Mouse (Mus musculus): Measurements from ENCODE around the gene Tktl2. TPM values are rescaled to one million over a fixed set of nuclear protein-coding genes. Genes with fewer than 3 reads are reported as not detected.

Tktl2 gene
- not detected in 2 replicates for polyA plus RNA-seq (2015; fragmentation: Nextera tagmentation; extraction: Ambion mirVana)

GRCm38 (mm10) chr8:66511537-66511936 lies at the start of gene Tktl2:
TSS of gene Tktl2 (plus strand) at chr8:66511756.
- no peak for DNase-seq (ENCODE audit: low spot score)

GRCm38 (mm10) chr8:66469821-66470220 lies 41.7 kb upstream of the Tktl2 start:
- no peak for DNase-seq (ENCODE audit: low spot score)

- DNase-seq (ENCODE audit: low spot score): no peak
These were observed 34.7 kb upstream of the Tktl2 start for GRCm38 (mm10) chr8:66476880-66477279.

- DNase-seq (ENCODE audit: low spot score): peak; percentile 83
These were observed 25.3 kb upstream of the Tktl2 start, which contains the start of gene Tma16 for GRCm38 (mm10) chr8:66486084-66486763. TSS of gene Tma16 (minus strand) at chr8:66486530.

GRCm38 (mm10) chr8:66488556-66488955 lies 23.0 kb upstream of the Tktl2 start:
- no peak for DNase-seq (ENCODE audit: low spot score)

GRCm38 (mm10) chr8:66490624-66491023 lies 20.9 kb upstream of the Tktl2 start:
- DNase-seq (ENCODE audit: low spot score): no peak

GRCm38 (mm10) chr8:66494496-66494895 lies 17.1 kb upstream of the Tktl2 start:
- DNase-seq (ENCODE audit: low spot score): no peak

GRCm38 (mm10) chr8:66495726-66496125 lies 15.8 kb upstream of the Tktl2 start:
- peak; percentile 48 for DNase-seq (ENCODE audit: low spot score)

- peak; percentile 59 for DNase-seq (ENCODE audit: low spot score)
These were observed 14.5 kb upstream of the Tktl2 start for GRCm38 (mm10) chr8:66496998-66497577.

GRCm38 (mm10) chr8:66503381-66503780 lies 8.2 kb upstream of the Tktl2 start:
- DNase-seq (ENCODE audit: low spot score): no peak

GRCm38 (mm10) chr8:66519149-66519548 lies 7.6 kb downstream of the Tktl2 start:
- DNase-seq (ENCODE audit: low spot score): no peak

GRCm38 (mm10) chr8:66520576-66520975 lies 9.0 kb downstream of the Tktl2 start:
- no peak for DNase-seq (ENCODE audit: low spot score)

- no peak for DNase-seq (ENCODE audit: low spot score)
These were observed 38.5 kb downstream of the Tktl2 start for GRCm38 (mm10) chr8:66550092-66550491.

Other genes starting within 250 kb of the Tktl2 start
- gene Tma16, start 25.2 kb upstream of the Tktl2 start, polyA plus RNA-seq (2015; fragmentation: Nextera tagmentation; extraction: Ambion mirVana): 10.4 and 11.5 TPM in 2 replicates
- gene Npy5r, start 176.4 kb downstream of the Tktl2 start, polyA plus RNA-seq (2015; fragmentation: Nextera tagmentation; extraction: Ambion mirVana): 0.05 TPM in 1 of 2 replicates, not detected in the other
- 0.30 and 0.35 TPM in 2 replicates for gene Npy1r, start 185.4 kb downstream of the Tktl2 start, polyA plus RNA-seq (2015; fragmentation: Nextera tagmentation; extraction: Ambion mirVana)